Mouse (Mus musculus) lung, embryonic 16.5 days (tissue): ENCODE measurements around the gene Nfkbia. TPM values are rescaled to one million over a fixed set of nuclear protein-coding genes. Genes with fewer than 3 reads are reported as not detected.

Experiments used
- ATAC-seq: fragments of 200-750 bp; cut with Nextera tagmentation; 2 replicates; pipeline ENCODE4 v1.8.0; 2017; ENCODE audit warnings: low read depth, mild to moderate bottlenecking, moderate library complexity
- H3K27ac ChIP-seq: fragments of 300-500 bp; sonication (generic); 2 replicates; pipeline ENCODE4 v1.5.1; 2014; ENCODE audit warnings: mild to moderate bottlenecking, control low read depth, low read length
- H3K27me3 ChIP-seq: fragments of 300-500 bp; sonication (generic); 2 replicates; pipeline ENCODE4 v1.6.1; 2014; ENCODE audit warnings: low read depth, low read length, mixed read lengths; ENCODE audit not compliant: control insufficient read depth, insufficient read depth
- H3K36me3 ChIP-seq: fragments of 300-500 bp; sonication (generic); 2 replicates; pipeline ENCODE4 v1.6.1; 2014; ENCODE audit warnings: low read length; ENCODE audit not compliant: control insufficient read depth, insufficient read depth
- H3K4me1 ChIP-seq: fragments of 300-500 bp; sonication (generic); replicated peaks from 2 replicates; pipeline ENCODE4 v1.6.1; 2014; ENCODE audit warnings: low read length, mixed read lengths; ENCODE audit not compliant: control insufficient read depth, insufficient read depth
- H3K4me2 ChIP-seq: fragments of 300-500 bp; sonication (generic); 2 replicates; pipeline ENCODE4 v1.6.1; 2014; ENCODE audit warnings: low read depth, low read length, control low read depth
- H3K4me3 ChIP-seq: fragments of 300-500 bp; sonication (generic); 2 replicates; pipeline ENCODE4 v1.5.1; 2014; ENCODE audit warnings: mild to moderate bottlenecking, low read length, control low read depth
- H3K9ac ChIP-seq: fragments of 300-500 bp; sonication (generic); 2 replicates; pipeline ENCODE4 v1.6.1; 2014; ENCODE audit warnings: low read length, control low read depth
- H3K9me3 ChIP-seq: fragments of 300-500 bp; sonication (generic); 2 replicates; pipeline ENCODE4 v1.6.1; 2016; ENCODE audit warnings: low read length; ENCODE audit not compliant: control insufficient read depth
- WGBS: fragments of 180-500 bp; shearing (Covaris S2); extraction: QIAGEN DNeasy Blood & Tissue Kit; methylation state at CpG from one replicate; pipeline ENCODE4 v1.1.7; 2014; 5-methylcytosine and 5-hydroxymethylcytosine counted together
- polyA plus RNA-seq: library from polyadenylated mRNA; unstranded; fragments of >200 nt; fragmentation: Nextera tagmentation; extraction: Ambion mirVana; gene quantifications from 2 replicates; pipeline ENCODE4 v1.2.1, GENCODE M21; 2015

The Nfkbia gene
- 130 and 136 TPM in 2 replicates for polyA plus RNA-seq

DNA sequence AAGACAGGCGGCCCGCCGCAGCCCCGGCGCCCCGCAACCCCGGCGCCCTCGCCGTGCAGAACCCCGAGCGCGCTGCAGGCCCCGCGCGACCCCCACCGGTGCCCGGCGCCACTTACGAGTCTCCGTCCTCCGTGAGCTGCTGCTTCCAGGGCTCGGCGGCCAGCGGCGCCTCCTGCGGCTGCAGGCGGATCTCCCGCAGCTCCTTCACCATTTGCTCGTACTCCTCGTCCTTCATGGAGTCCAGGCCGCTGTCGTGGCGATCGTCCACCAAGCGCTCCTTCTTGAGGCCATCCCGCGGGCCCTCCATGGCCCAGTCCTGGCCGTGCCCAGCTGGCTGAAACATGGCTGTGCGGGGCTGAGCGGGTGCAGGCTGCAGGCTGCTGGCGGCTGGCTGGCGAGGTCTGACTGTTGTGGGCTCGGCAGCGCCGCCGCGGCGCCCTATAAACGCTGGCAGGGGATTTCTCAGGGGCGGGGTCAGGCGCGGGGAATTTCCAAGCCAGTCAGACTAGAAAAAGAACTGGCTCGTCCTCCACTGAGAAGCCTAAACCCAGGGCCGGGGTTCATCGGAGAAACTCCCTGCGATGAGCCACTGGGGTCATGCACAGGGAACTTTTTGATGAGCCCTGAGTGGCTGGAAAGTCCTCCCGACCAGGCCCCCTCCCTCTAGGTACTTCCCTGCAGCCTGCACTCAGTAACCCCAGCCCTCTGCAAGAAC is at the start of gene Nfkbia:
Nfkbia (minus strand) TSS at position 464 of the 715 bp plus-strand sequence.
- peak within 1 kb of the TSS; percentile 100 for H3K27ac ChIP-seq
- H3K4me3 ChIP-seq: peak within 1 kb of the TSS; percentile 83
- peak; percentile 90 for ATAC-seq
- 0% methylated on average over 38 of the region's 58 CpGs for WGBS
- H3K9me3 ChIP-seq: no peaks in the 10 kb centered on the region
- peaks cover 33% of the 10 kb centered on the region for H3K4me1 ChIP-seq
- no peaks in the 10 kb centered on the region for H3K27me3 ChIP-seq
- peak within 1 kb of the TSS; percentile 98 for H3K9ac ChIP-seq
- H3K4me2 ChIP-seq: peak within 1 kb of the TSS; percentile 67
- peaks cover 26% of the 10 kb centered on the region for H3K36me3 ChIP-seq

- H3K4me1 ChIP-seq: no peaks in the 10 kb centered on the region
- H3K27ac ChIP-seq: no peak overlapping the region
- no peak overlapping the region for H3K9ac ChIP-seq
- peaks cover 6% of the 10 kb centered on the region; the same call in 1 of the 2 replicates for H3K27me3 ChIP-seq
- H3K4me2 ChIP-seq: no peak overlapping the region
- no peak for ATAC-seq
- H3K36me3 ChIP-seq: no peaks in the 10 kb centered on the region
- WGBS: 66% methylated on average over 8 of the region's 8 CpGs
- no peaks in the 10 kb centered on the region for H3K9me3 ChIP-seq
- no peak overlapping the region for H3K4me3 ChIP-seq
These were observed 46.7 kb upstream of the Nfkbia start for GRCm38 (mm10) chr12:55539157-55539556.

GRCm38 (mm10) chr12:55538328-55538971 is 46.0 kb upstream of the Nfkbia start:
- Histone ChIP-seq H3K9me3 (no peaks in the 10 kb centered on the region), H3K4me1 (no peaks in the 10 kb centered on the region), H3K4me3 (no peak overlapping the region), H3K27ac (no peak overlapping the region), H3K27me3 (peaks cover 6% of the 10 kb centered on the region; the same call in 1 of the 2 replicates), H3K36me3 (no peaks in the 10 kb centered on the region), H3K4me2 (no peak overlapping the region), H3K9ac (no peak overlapping the region)
- 85% methylated on average over 1 of the region's 1 CpGs for WGBS
- ATAC-seq: no peak

DNA sequence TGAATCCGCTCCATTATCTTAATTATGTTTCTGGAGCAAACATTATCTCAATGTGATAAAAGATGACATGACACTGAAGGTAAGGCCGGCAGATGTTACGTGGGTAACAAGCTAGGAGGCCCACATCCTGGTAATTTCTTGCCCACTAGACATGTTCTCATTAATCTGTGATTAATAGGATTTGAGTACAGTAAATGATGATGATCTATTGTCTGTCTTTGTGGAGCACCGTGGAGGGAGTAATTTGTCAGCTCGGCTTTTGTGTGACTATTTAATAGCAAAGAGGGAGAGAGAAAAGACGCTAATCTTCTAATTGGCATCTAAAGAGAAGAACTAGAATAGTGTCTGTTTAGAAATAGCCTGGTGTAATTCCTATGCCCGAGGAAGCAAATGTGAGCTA is 45.3 kb upstream of the Nfkbia start:
- ATAC-seq: no peak
- WGBS: 58% methylated on average over 7 of the region's 7 CpGs
- Histone ChIP-seq H3K36me3 (no peaks in the 10 kb centered on the region), H3K4me3 (no peak overlapping the region), H3K4me1 (no peaks in the 10 kb centered on the region), H3K9me3 (no peaks in the 10 kb centered on the region), H3K27ac (no peak overlapping the region), H3K27me3 (peaks cover 6% of the 10 kb centered on the region; the same call in 1 of the 2 replicates), H3K4me2 (no peak overlapping the region), H3K9ac (no peak overlapping the region)

- H3K27me3 ChIP-seq: peaks cover 6% of the 10 kb centered on the region; the same call in 1 of the 2 replicates
- H3K4me2 ChIP-seq: no peak overlapping the region
- no peaks in the 10 kb centered on the region for H3K4me1 ChIP-seq
- H3K9me3 ChIP-seq: no peaks in the 10 kb centered on the region
- H3K36me3 ChIP-seq: no peaks in the 10 kb centered on the region
- H3K9ac ChIP-seq: no peak overlapping the region
- WGBS: 9% methylated on average over 14 of the region's 14 CpGs
- ATAC-seq: no peak
- no peak overlapping the region for H3K4me3 ChIP-seq
- no peak overlapping the region for H3K27ac ChIP-seq
These were observed 44.2 kb upstream of the Nfkbia start for GRCm38 (mm10) chr12:55536537-55537135.

- Histone ChIP-seq H3K4me3 (no peak overlapping the region), H3K27me3 (no peaks in the 10 kb centered on the region), H3K27ac (no peak overlapping the region), H3K9me3 (no peaks in the 10 kb centered on the region), H3K9ac (no peak overlapping the region), H3K4me1 (no peaks in the 10 kb centered on the region), H3K36me3 (no peaks in the 10 kb centered on the region), H3K4me2 (no peak overlapping the region)
- WGBS: 62% methylated on average over 15 of the region's 15 CpGs
- no peak for ATAC-seq
These were observed 34.7 kb upstream of the Nfkbia start for GRCm38 (mm10) chr12:55526983-55527752.

GRCm38 (mm10) chr12:55518061-55518738 is 25.8 kb upstream of the Nfkbia start:
- Histone ChIP-seq H3K36me3 (no peaks in the 10 kb centered on the region), H3K4me1 (no peaks in the 10 kb centered on the region), H3K27me3 (no peaks in the 10 kb centered on the region), H3K9me3 (no peaks in the 10 kb centered on the region), H3K4me3 (no peak overlapping the region), H3K9ac (no peak overlapping the region), H3K27ac (no peak overlapping the region), H3K4me2 (no peak overlapping the region)
- WGBS: 48% methylated on average over 15 of the region's 15 CpGs
- ATAC-seq: peak; percentile 15; the same call in 1 of the 2 replicates

DNA sequence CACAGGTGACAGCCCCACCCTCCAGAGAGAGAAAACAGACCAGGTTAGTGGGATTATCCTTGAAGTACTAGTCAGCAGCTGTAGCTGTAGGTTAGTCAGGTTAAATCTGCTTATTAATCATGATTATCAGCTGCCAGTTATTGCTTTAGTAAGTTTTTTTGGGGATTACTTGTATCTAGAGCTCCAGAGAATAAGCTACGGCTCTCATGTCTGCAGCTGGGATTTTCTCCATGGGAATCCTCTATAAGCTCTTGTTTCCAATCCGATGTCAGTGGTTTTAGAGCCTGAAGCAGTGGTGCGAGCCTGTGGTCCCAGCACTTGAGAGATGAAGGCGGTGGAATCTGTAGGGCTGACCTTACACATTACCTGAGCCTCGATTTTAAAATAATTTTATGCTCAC is 16.4 kb upstream of the Nfkbia start:
- Histone ChIP-seq H3K27ac (no peak overlapping the region), H3K9ac (no peak overlapping the region), H3K4me1 (no peaks in the 10 kb centered on the region), H3K36me3 (no peaks in the 10 kb centered on the region), H3K9me3 (no peaks in the 10 kb centered on the region), H3K4me2 (no peak overlapping the region), H3K4me3 (no peak overlapping the region), H3K27me3 (no peaks in the 10 kb centered on the region; the same call in 1 of the 2 replicates)
- ATAC-seq: no peak
- 87% methylated on average over 5 of the region's 5 CpGs for WGBS
